Mouse (Mus musculus): ENCODE results near the gene Fdx1l. TPM values are rescaled to one million over a fixed set of nuclear protein-coding genes. Genes with fewer than 3 reads are reported as not detected.

Fdx1l gene
- polyA plus RNA-seq, 1 experiment from 2014 or later = 26.7 TPM

DNA sequence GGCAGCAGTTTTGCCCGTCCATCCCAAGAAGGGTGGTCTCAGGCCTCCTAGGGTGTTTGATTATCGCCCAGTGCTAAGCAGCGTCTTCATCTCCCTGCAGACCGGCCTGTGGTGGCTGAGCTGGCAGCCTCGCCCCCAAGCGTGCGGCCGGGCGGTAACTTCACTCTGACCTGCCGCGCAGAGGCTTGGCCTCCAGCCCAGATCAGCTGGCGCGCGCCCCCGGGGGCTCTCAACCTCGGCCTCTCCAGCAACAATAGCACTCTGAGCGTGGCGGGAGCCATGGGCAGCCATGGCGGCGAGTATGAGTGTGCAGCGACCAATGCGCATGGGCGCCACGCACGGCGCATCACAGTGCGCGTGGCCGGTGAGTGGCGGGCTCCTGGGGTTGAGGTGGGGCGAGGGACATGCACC, 35.9 kb downstream of the Fdx1l start:
- Histone ChIP-seq H3K9ac (replicated peaks) (no peak overlapping the region), H3K4me1 (ENCODE audit: insufficient read depth) (peaks cover 31% of the 10 kb centered on the region), H3K4me2 (ENCODE audit: low read depth, low read length) (peak overlapping the region; percentile 51), H3K27me3 (ENCODE audit: insufficient read depth, low read length) (peaks cover 74% of the 10 kb centered on the region), H3K27ac (ENCODE audit: low read depth) (no peak overlapping the region), H3K36me3 (replicated peaks; ENCODE audit: insufficient read depth, low read length) (no peaks in the 10 kb centered on the region), H3K9me3 (ENCODE audit: low read length) (no peaks in the 10 kb centered on the region), H3K4me3 (ENCODE audit: low read depth, low read length) (peak overlapping the region; percentile 29)
- TF ChIP-seq CTCF (IDR thresholded peaks at IDR 0.05; ENCODE audit: low read depth) = no peak
- TF ChIP-seq EP300 (IDR thresholded peaks at IDR 0.05; ENCODE audit: low read depth) = no peak
- 4% methylated on average over 30 of the region's 31 CpGs for WGBS (ENCODE audit: insufficient replicate concordance)
- DNase-seq = peak; percentile 29
- ATAC-seq = no peak

GRCm38 (mm10) chr9:21036666-21037065, 36.7 kb downstream of the Fdx1l start:
- H3K4me1 ChIP-seq (ENCODE audit: insufficient read depth) = peaks cover 39% of the 10 kb centered on the region
- DNase-seq = no peak
- no peak overlapping the region for H3K27ac ChIP-seq (ENCODE audit: low read depth)
- no peak for ATAC-seq
- no peaks in the 10 kb centered on the region for H3K9me3 ChIP-seq (ENCODE audit: low read length)
- H3K36me3 ChIP-seq (replicated peaks; ENCODE audit: insufficient read depth, low read length) = no peaks in the 10 kb centered on the region
- 4% methylated on average over 22 of the region's 22 CpGs for WGBS (ENCODE audit: insufficient replicate concordance)
- H3K27me3 ChIP-seq (ENCODE audit: insufficient read depth, low read length) = peaks cover 82% of the 10 kb centered on the region
- H3K4me2 ChIP-seq (ENCODE audit: low read depth, low read length) = no peak overlapping the region
- no peak overlapping the region for H3K4me3 ChIP-seq (ENCODE audit: low read depth, low read length)
- TF ChIP-seq CTCF (IDR thresholded peaks at IDR 0.05; ENCODE audit: low read depth) = no peak
- TF ChIP-seq EP300 (IDR thresholded peaks at IDR 0.05; ENCODE audit: low read depth) = no peak
- no peak overlapping the region for H3K9ac ChIP-seq (replicated peaks)

GRCm38 (mm10) chr9:21036161-21036560, 37.3 kb downstream of the Fdx1l start:
- Histone ChIP-seq H3K9ac (replicated peaks) (no peak overlapping the region), H3K9me3 (ENCODE audit: low read length) (no peaks in the 10 kb centered on the region), H3K36me3 (replicated peaks; ENCODE audit: insufficient read depth, low read length) (no peaks in the 10 kb centered on the region), H3K27me3 (ENCODE audit: insufficient read depth, low read length) (peaks cover 85% of the 10 kb centered on the region), H3K4me1 (ENCODE audit: insufficient read depth) (peaks cover 44% of the 10 kb centered on the region), H3K27ac (ENCODE audit: low read depth) (no peak overlapping the region), H3K4me3 (ENCODE audit: low read depth, low read length) (no peak overlapping the region), H3K4me2 (ENCODE audit: low read depth, low read length) (no peak overlapping the region)
- WGBS (ENCODE audit: insufficient replicate concordance) = 9% methylated on average over 20 of the region's 20 CpGs
- DNase-seq = no peak
- TF ChIP-seq CTCF (IDR thresholded peaks at IDR 0.05; ENCODE audit: low read depth) = no peak
- TF ChIP-seq EP300 (IDR thresholded peaks at IDR 0.05; ENCODE audit: low read depth) = no peak
- no peak for ATAC-seq

GRCm38 (mm10) chr9:21035586-21035985, 37.8 kb downstream of the Fdx1l start:
- Histone ChIP-seq H3K36me3 (replicated peaks; ENCODE audit: insufficient read depth, low read length) (no peaks in the 10 kb centered on the region), H3K4me3 (ENCODE audit: low read depth, low read length) (no peak overlapping the region), H3K27ac (ENCODE audit: low read depth) (no peak overlapping the region), H3K9ac (replicated peaks) (no peak overlapping the region), H3K4me1 (ENCODE audit: insufficient read depth) (peaks cover 47% of the 10 kb centered on the region), H3K4me2 (ENCODE audit: low read depth, low read length) (no peak overlapping the region), H3K9me3 (ENCODE audit: low read length) (no peaks in the 10 kb centered on the region), H3K27me3 (ENCODE audit: insufficient read depth, low read length) (peaks cover 85% of the 10 kb centered on the region)
- WGBS (ENCODE audit: insufficient replicate concordance) = 31% methylated on average over 9 of the region's 9 CpGs
- TF ChIP-seq CTCF (IDR thresholded peaks at IDR 0.05; ENCODE audit: low read depth) = no peak
- no peak for TF ChIP-seq EP300 (IDR thresholded peaks at IDR 0.05; ENCODE audit: low read depth)
- ATAC-seq (no peak), DNase-seq (no peak)

GRCm38 (mm10) chr9:21034481-21035085, 38.8 kb downstream of the Fdx1l start:
- Histone ChIP-seq H3K27ac (ENCODE audit: low read depth) (no peak overlapping the region), H3K9ac (replicated peaks) (no peak overlapping the region), H3K9me3 (ENCODE audit: low read length) (no peaks in the 10 kb centered on the region), H3K4me2 (ENCODE audit: low read depth, low read length) (no peak overlapping the region), H3K27me3 (ENCODE audit: insufficient read depth, low read length) (peaks cover 80% of the 10 kb centered on the region), H3K4me1 (ENCODE audit: insufficient read depth) (peaks cover 53% of the 10 kb centered on the region), H3K36me3 (replicated peaks; ENCODE audit: insufficient read depth, low read length) (no peaks in the 10 kb centered on the region), H3K4me3 (ENCODE audit: low read depth, low read length) (no peak overlapping the region)
- DNase-seq = no peak
- TF ChIP-seq EP300 (IDR thresholded peaks at IDR 0.05; ENCODE audit: low read depth) (no peak), CTCF (IDR thresholded peaks at IDR 0.05; ENCODE audit: low read depth) (no peak)
- 6% methylated on average over 17 of the region's 17 CpGs for WGBS (ENCODE audit: insufficient replicate concordance)
- ATAC-seq = no peak

GRCm38 (mm10) chr9:21033136-21033535, 40.3 kb downstream of the Fdx1l start:
- 1% methylated on average over 30 of the region's 34 CpGs for WGBS (ENCODE audit: insufficient replicate concordance)
- peak overlapping the region; percentile 44; the same call in 1 of the 2 replicates for H3K9ac ChIP-seq (replicated peaks)
- peak overlapping the region; percentile 98 for H3K4me2 ChIP-seq (ENCODE audit: low read depth, low read length)
- H3K36me3 ChIP-seq (replicated peaks; ENCODE audit: insufficient read depth, low read length) = peaks cover 4% of the 10 kb centered on the region; the same call in 1 of the 2 replicates
- DNase-seq (peak; percentile 93), ATAC-seq (peak; percentile 37)
- no peak overlapping the region for H3K27ac ChIP-seq (ENCODE audit: low read depth)
- H3K9me3 ChIP-seq (ENCODE audit: low read length) = no peaks in the 10 kb centered on the region
- peaks cover 67% of the 10 kb centered on the region for H3K27me3 ChIP-seq (ENCODE audit: insufficient read depth, low read length)
- H3K4me3 ChIP-seq (ENCODE audit: low read depth, low read length) = peak overlapping the region; percentile 55
- TF ChIP-seq CTCF (IDR thresholded peaks at IDR 0.05; ENCODE audit: low read depth) (no peak), EP300 (IDR thresholded peaks at IDR 0.05; ENCODE audit: low read depth) (no peak)
- peaks cover 63% of the 10 kb centered on the region for H3K4me1 ChIP-seq (ENCODE audit: insufficient read depth)

Measured in liver, postnatal 0 days (tissue).